Mouse (Mus musculus): ENCODE data around the gene Gpx8.

Gpx8 gene

DNA sequence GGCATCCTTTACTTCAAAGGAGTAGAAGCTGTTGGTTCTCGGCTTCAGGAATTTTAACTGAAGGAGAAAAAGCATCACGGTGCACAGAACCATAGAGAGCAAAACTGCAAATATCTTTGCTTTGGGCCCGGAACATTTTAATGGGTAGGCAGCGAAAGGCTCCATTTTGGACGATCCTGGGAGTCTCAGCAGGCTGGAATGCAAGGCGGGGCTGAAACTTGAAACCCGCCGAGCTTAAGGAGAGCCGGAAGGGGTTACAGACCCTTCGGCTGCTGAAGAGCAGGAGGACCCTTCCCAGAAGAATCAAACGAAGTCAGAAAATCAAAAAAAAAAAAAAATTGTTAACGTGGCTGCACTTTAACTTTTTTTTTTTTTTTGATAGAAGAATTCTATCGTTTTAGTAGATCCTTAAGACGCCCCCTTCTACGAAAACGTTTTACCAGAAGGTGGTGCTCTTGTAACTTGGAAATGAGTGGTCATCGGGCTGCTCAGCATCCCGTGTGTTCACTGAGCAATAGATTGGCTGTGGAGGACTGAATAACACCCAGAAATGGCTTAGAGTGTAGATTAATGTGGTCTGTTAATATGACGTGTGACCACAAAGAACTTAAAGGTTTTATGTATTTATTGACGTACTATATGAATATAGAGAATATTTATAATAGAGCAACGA is at the start of gene Gpx8:
TSS of gene Gpx8 (minus strand) at position 200 of the 673 bp plus-strand sequence.
- DNase-seq, result peak; percentile 57

DNA sequence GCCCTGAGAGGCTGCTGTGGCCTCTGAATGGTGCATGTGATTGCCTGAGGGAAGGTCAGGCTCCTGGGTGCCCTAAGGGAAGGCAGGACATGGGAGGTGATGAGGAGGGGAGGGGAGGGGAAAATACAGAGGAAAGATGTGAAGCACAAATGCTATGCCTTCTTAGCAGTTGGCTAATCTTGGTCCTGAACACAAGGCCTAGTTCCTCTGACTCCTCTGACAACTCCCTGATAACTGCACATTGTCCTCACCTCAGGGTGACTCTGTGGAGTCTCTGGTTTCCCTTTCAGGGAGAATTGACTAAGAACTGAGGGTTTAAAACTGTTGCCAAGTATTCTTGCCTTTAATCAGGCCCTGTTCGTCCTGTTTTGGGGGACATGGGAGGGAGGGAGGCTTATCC is 48.4 kb upstream of the Gpx8 start:
- DNase-seq, result no peak

DNA sequence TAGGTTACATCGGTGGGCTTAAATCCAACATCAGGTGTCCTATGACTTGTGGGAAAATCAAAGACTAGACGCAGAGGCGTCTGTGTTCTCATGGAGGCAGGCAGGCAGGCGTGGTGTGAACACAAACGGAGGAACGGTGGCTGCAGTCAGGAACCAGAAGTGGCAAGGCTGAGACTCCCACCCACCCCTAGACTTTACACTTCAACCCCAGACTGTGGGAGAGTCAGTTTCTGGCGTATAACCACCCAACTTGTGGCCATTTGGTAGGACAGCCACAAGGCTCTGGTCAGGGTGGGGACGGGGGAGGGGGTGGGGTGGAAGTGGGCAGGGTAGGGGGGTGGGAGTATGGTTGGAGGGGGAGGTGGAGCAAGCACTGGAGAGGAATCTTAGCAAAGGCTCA is 44.3 kb upstream of the Gpx8 start:
- DNase-seq, result no peak

DNA sequence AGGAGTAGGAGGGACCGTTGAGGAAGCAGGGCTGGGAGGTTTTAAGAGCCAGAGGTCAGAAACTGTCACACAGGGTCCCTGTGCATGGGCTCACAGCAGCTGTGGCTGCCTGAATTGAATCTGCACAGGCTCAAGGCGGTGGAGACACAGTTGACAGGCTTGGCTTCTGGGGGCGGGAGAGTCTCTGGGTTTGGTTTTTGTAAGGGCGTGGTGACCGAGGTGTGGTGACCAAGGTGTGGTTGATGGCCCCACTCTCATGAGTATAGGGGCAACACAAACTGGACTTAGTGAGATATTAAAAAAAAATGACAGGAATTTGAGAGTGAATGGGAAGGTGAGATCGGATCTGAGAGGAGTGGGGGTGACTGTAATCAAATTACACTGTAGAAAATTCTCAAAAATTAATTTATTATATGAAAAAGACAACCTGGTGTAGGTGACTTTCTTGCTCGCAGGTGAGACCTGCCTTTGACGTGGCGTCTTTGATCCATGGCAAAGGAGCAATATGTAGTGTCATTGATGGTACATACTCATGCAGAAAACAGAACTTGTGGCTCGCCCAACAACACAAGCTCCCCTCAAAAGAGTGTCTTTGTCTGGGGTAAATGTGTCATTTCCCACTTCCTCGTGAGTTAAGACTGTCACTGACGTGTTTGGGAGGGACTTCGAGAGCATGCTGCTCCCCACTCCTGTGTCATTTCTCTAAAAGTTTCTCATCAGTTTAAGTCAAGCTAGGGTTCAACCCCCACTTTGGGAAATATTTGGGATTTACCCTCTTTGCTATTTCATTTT is 41.2 kb upstream of the Gpx8 start:
- DNase-seq, result no peak

GRCm38 (mm10) chr13:113084732-113085131 is 38.5 kb upstream of the Gpx8 start:
- no peak for DNase-seq

GRCm38 (mm10) chr13:113082101-113082500 is 35.9 kb upstream of the Gpx8 start:
- no peak for DNase-seq

DNA sequence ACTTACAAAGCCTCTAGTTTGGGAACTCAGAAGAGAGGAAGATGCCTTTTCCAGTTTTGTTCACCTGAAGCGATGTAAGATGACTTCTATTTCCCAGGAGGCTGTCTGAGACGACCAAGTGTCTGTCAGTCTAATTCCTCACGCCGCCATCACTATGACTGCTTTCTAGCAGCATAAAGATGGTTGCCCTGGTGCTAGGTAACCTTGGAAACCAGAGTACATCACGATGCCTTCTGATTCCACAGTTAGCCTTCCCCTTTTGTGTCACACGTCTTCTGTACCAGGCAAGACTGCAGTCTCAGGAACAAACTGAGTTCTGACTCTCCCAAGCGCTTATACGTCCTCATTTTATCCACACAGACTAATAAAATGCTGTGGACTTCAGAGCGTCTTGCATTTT is 32.8 kb upstream of the Gpx8 start:
- no peak for DNase-seq

DNA sequence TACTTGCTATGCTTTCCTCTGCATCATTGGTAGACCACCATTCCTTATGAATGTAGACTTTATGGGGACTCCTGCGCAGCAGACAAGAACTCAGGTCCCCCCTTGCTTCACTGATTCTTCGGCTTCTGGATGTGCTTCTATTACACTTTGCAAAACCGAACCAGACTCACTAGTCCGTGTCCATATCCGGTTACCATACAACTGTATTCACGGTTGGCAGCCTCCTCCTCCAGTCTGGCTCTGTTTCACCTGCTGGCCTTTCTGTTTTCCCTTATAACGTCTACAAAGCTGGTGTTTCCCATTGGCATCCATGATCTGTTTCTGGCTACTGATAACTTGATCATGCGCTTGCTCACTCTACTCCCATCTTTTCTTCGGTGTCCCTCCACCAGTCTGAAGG is 18.3 kb upstream of the Gpx8 start:
- DNase-seq, result no peak

DNA sequence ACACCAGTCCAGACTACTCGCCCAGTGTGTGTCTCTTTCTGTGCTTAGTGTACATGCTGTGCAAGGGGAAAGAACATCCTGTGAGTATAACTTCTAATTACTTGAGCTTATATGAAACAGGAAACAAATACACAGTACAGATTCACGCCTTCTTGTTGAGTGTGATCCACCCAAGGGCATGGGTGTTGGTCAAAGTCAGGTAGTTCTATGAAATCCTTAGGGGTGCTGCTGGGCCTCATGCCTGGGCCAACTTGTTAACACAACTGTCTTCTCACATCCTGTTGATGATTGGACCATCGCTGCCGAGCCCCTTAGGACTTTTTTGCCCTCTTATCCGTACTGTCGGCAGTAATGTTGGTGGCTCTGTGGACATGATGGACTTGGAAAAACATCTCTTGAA is 15.5 kb upstream of the Gpx8 start:
- no peak for DNase-seq

- no peak for DNase-seq
Measured at GRCm38 (mm10) chr13:113055826-113056225, 9.6 kb upstream of the Gpx8 start.

- no peak for DNase-seq
Measured at GRCm38 (mm10) chr13:113054230-113054629, 8.0 kb upstream of the Gpx8 start.

- DNase-seq, result no peak
Measured at GRCm38 (mm10) chr13:113047647-113048046, 1.4 kb upstream of the Gpx8 start.

DNA sequence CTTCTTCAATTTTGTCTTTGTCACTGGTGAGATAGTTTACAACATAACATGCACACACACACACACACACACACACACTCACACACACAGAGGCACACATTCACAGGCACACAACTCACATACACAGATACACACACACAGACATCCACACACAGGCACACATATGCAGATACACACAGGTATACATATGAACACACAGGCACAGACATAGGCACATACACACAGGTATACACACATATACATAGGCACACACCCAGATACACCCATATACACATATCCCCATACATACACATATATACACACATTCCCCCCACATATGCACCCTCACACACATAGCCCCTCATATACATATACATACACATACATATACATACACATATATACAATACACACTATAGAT is 808 bp upstream of the Gpx8 start:
- no peak for DNase-seq

- DNase-seq, result no peak
Measured at GRCm38 (mm10) chr13:113045458-113046110, 626 bp downstream of the Gpx8 start.

DNA sequence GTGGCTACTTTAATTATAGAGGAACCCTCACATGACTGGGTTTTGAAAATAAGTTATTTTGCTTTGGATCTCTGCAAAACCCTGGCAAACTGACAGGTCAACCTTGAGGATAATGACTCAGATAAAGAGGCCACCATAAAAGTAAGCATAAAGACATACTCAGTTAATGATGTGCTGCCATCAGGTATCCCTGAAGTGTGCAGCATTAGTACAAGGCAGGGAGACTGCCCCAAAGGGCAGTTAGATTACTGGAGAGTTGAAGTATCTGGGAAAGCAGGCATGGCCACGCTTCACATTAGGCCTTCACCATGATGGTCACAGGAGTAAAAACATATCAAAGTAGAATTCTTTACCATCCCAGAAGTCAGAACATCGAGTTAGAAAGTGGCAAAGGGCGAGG is 1.3 kb downstream of the Gpx8 start:
- DNase-seq, result no peak

- peak; percentile 59 for DNase-seq
Measured at GRCm38 (mm10) chr13:113035852-113036251, 10.4 kb downstream of the Gpx8 start.

DNA sequence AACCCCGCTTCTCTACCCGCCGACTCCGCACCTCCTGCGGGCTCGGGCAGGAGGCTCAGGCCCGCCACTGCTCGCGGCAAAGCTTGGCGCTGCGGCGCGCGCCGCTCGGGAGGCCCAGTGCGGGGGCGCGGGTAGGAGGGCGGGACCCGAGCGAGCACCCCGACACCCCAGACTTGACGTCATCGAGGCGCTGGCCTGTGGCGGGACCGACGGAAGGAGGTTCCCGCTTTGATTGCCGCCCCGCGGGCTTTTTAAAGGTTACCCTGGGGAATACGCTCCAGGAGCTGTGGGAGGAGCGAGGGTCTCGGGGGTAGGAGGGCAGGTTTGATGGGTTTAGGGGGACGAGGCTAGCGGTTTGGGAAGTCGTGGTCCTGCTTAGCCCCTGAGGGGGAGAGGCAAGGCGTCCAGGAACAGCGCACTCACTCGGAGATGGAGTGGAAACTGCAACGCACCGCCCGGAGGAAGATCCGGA is 11.2 kb downstream of the Gpx8 start, which contains the start of gene Cdc20b:
TSS of gene Cdc20b (plus strand) at position 162 of the 472 bp plus-strand sequence.
- peak; percentile 33 for DNase-seq

DNA sequence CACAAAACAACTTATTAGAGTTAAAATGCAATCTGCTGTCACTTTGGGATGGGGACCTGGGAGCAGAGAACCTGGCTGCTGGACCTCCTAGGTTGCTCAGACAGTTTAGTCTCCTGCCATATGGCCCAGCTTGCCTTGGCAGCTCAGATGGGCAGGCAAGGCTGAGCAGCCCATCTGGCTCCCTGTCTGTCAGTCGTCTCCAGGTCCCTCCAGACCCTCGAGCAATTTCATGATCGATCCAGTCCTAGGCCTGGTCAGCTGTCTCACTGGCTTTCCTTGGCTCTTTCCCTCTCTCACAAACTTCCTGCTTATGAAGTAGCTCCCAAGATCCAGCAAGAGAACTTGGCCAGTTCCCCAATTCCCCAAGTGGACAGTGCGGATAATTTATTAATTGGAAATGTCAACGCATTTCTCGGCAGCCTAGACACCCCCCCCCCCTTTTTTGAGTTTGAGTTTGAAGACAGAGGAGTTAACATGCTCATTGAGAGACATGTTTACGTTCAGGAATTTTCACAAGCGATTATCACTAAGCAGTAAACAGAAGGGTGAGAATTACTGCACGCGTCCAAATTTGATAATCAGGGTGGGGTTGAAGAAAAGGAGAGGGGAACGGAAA is 11.8 kb downstream of the Gpx8 start:
- no peak for DNase-seq

GRCm38 (mm10) chr13:113032831-113033230 is 13.4 kb downstream of the Gpx8 start:
- no peak for DNase-seq

- no peak for DNase-seq
Measured at GRCm38 (mm10) chr13:113031792-113032571, 14.2 kb downstream of the Gpx8 start.

GRCm38 (mm10) chr13:113031351-113031750 is 14.9 kb downstream of the Gpx8 start:
- DNase-seq, result no peak
